Mouse (Mus musculus) layer of hippocampus, postnatal 14 days (tissue): ENCODE data around the gene Lyrm7. TPM values are rescaled to one million over a fixed set of nuclear protein-coding genes. Genes with fewer than 3 reads are reported as not detected.

Experiments used
- DNase-seq, 2 experiments: peaks; one replicate each; pipeline ENCODE4 v3.0.0; 2021 to 2022; ENCODE audit warnings: low spot score in 2 of 2, mixed read lengths in 1 of 2
- total RNA-seq, 2 experiments: library from RNA; stranded (reverse); gene quantifications; 2 replicates each; pipeline ENCODE4 v1.2.3; 2021

Gene Lyrm7
- total RNA-seq, 2 experiments from 2014 or later: 28.7 to 29.0 TPM

DNA sequence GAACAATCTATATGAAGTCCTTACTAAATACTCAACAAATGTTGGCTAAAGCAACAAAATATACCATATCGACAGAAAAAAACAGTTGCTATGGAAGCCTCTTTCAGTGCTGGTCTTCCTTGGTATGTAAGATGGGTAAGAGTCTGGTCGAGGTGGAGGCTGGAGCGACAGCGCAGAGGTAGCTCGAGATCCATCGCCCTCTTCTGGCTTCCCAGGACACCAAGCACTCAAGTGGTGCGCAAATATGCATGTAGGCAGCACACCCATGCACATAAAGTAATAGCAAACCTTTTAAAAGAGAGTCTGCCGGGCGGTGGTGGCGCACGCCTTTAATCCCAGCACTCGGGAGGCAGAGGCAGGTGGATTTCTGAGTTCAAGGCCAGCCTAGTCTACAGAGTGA is 9.1 kb downstream of the Lyrm7 start:
- no peak for DNase-seq

DNA sequence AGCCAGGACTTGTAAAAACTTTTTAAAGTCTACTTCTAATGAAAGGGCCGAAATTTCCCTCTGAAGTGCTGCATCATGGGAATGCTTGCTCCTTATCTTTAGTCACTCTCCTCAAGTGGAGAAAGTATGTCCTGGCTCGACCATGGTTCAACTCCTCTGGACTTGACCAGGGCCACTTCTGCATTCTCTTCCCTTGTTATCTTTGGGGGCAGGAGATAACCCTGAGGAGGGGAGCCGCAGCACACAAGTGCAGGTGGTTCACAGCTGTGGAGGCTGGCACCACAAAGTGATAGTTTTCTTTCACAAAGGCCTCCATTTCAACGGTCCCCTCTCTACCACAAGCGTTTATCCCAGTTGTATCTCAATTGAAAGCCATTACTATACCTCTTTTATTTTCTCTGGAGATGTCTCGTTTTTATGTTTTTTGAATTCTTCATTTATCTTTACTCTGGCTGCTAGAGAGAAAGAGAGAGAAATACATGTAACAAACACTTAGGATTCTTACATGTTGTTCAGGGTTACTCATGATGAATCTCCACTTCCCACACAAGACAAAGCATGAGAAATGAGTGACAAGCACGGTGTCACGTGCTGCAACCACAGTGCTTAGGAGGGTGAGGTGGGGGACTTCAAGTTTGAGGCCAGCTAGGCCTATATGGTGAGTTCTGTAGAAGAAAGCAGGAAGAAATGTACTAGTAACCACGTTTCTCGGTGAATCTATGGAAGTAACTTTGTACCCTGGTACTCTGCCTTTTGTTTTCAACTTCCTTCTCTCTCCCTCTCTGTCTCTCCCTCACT is 10.6 kb downstream of the Lyrm7 start:
- no peak for DNase-seq

DNA sequence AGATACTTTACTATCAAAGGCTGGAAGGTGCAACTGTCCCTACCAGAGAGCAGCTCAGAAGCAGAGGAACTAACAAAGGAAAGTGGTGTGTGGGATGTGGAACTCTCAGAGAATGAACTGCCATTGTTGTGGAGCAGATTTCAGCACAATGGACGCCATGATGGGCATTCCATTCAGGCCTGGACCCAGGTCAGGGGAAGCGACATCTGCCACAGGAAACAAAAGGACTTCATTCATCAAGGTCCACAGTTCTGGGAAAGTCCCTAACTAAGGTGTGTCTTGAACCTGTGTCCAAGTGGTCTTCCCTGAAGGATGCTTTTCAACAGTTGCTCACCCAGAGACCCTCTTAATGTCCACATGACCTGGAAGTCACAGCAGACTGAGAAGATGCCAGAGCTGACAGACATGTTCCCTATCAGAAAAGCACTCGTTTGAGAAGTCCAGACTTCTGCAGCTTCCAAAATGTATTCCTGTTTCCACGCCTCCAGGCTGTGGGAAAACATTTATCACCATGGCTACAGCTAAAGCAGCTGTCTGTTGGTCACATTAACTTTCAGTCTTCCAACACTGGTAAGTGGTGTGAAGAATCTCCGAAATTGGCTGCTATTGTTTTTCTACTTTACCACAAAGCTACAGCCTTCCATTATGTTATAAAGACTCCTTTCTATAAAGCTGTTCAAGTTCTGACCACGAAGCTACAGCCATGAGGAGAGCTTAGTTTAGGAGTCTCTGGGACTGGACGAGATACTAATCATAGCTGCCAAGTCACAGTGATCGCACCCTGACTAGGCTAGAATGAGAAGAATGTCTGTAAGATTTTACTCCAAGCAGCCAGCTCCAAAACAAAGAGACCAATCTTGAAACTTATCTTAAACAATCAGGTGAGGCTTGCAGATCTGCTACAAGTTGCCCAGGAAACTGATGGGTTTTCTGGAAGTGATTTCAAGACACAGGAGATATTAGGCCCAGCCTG is 15.0 kb downstream of the Lyrm7 start:
- peak in 1 of 2 experiments; percentile 43 for DNase-seq

DNA sequence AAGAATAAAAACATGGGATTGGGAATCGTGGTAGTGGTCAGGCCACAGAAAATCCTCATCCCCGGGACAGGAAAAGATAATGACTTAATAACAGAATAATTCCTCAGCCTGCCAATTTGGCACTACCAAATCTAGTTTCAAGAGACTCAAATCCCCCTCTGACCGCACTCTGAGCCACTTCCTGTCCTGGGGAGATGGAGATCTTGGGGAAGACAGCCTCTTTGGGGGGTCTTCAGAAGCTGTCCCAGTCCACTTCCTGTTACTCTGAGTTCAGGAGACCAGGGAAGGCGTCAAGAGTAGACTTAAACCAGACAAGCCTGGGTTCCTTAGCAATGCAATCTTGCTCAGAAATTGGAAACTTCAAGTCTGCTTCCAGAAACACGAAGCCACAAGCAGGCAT is 15.8 kb downstream of the Lyrm7 start:
- DNase-seq: no peak

DNA sequence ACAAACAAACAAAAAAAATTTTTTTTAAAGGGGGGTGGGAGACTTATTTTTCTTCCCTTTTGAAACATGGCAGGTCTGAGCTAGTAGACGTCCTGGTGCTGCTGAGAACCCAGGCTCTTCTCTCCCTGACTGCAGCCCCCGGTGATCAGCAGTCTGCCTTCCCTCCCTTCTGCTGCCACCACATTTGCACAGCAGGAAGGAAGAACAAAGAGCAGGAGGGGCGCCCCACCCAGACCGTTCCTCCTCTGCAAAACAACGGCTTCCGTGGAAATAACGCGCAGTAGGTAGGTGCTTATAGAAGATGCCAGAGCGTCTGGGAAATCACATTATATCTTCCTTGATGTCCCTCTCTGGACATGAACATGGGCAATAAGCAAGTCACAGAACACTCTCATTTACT is 16.3 kb downstream of the Lyrm7 start:
- DNase-seq: no peak

DNA sequence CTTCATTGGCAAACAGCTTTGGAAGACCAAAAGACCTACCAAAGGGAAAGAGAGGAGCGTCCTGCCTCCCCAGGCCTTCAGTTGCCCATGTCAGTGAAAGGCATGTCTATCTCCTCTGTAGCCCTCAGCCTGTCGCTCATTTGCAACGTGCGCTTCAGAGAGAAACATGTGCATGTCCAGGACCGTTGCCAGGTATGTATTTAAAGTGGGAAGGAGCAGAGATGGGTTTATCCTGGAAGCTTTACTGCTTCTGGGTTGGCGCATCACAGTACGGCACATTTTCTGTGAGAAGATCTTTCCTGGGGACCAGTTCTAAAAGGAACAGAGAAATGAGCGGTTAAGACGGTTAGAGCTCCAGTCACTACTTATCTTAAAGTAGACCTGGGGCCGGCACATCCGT is 19.8 kb downstream of the Lyrm7 start:
- DNase-seq: no peak

DNA sequence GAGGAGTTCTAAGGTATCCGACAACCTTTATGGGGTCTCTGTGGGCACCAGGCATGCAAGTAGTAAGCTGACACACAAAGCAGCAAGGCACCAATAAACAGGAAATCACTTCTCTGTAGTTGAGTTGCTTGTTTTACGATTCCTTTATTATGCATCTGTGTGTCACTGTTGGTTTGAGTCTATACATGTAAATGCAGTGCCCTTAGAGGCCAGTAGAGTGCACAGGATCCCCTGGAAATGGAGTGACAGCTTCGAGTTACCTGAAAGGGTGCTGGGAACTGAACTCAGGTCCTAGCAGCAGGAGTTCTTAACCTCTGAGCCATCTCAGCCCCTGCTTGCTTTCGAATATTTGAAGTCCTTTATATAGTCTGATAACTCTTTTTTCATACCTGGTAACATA is 21.0 kb downstream of the Lyrm7 start:
- no peak for DNase-seq

DNA sequence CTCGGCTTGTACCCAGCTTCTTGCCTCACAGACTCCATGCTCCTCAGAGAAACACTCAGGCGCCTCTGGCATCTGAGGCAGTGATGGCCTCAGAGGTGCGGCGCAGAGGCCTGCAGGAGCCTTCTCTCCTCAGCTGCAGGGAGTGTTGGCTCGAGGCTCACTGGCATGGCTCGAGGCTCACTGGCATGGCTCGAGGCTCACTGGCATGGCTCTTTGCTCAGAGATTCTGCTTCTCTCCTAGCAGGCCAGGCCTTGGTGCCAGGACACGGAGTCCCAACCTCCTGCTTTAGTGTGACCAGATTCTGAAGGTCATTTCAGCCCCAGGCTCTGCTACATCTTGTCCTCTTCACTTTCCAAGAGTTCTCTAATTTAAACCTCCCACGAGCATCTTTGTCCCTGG is 24.6 kb downstream of the Lyrm7 start:
- no peak for DNase-seq

DNA sequence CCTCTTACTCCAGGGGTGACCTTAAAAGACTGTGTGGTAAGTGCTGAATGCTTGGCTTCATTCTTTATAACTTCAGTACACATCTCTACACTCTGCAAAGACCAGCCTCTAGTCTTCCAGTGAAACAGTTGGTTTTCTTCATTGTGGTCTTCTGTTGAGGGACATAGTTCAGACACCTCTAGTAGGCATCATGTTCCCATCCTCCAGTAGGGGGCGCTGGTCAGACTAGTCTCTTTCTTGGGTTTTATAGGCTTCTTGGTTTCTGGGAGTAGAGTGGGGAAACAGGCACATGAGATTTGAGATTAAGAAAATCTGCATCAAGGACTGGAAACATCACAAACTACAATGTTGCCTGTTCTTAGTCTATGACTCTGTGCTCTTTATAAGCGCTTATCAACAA is 26.1 kb downstream of the Lyrm7 start:
- no peak for DNase-seq

DNA sequence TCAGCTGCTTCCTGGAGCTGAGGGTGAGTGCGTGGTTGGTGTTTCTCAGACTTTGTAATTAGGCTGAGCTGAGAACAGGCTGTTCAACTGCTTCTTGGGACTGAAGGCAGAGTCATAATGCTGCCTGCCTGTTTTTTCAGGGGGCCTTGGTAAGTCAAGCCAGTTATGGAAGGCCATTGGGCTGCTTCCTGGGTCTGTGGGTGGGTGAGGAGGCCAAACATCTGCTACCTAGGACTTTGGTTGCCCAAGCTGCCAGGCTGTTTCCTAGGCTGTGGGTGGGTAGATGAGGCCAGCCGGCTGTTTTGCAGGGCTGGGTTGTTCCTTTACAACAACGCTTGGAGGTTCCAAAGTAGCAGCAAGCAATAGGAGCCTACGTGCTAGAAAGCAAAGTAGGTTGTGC is 26.9 kb downstream of the Lyrm7 start:
- peak; percentile 52 to 75 for DNase-seq

DNA sequence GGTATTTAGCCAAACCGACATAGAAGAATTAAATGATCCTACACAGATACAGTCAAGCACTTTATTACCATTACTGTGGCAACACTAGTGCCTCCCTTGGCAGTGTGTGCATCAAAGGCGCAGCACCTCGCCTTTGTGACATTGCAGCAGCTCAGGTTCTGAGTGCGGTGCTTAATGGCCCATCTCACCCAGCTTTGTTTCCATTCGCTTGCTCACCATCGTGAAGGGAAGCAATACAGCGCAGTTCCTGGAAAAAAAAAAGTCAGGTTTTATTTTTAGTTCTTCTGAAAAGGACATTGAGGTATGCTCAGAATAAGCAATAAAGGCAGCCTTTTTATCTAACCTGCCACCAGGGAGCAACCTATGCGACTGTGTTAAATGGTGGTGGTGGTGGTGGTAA is 33.9 kb downstream of the Lyrm7 start:
- DNase-seq: no peak

DNA sequence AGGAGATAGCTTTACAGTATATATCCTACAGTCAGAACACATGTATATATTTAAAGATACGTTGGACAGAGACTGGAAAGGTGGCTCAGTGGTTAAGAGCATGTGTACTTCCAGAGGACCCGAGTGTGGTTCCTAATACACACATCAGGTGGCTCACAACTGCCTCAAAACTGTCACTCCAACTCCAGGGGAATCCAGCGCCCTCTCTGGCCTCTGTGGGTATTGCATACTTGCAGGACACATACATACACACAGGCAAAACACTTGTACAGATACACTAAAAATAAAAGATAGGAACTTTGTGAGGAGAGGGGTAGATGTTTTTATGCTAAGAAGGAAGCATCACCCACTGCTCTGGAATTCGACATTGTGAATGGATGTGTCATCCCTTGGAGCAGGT is 34.9 kb downstream of the Lyrm7 start:
- DNase-seq: no peak

DNA sequence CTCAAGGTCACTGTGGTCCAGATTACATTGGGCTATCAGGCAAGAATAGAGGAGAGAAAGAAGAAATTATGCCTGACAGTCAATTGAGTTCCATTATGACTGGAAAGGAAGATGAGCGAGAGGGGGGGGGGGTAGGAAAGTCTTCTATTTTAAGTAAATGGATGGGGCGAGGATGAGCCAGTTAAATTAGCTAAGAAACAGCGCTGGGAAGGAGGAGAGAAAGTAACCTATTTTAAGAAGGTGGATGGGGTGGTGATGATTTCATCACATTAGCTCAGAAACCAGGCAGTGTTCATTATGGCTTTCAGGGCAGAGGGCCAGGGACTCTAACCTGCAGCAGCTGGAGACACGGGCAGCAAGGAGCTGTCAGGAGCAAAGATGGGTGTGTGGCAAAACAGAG is 37.2 kb downstream of the Lyrm7 start:
- no peak for DNase-seq

DNA sequence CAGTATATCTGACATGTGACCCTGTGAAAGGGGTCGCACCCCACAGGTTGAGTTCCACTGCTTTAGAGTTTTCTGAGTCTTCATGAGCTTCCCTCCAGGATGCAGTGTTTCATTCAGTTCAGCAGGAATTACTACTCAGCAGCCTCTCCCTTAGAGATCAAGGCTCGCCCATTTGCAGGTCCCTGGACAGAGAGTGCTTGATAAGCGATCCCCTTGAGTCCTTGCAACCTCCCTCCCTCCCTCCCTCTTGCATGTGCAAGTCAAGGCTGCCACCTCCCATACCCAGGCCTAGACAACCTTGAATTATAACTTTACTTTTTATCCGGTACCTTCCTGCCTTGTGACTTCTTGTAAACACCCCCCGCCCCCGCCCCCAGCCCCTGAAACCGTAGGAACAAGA is 41.2 kb downstream of the Lyrm7 start:
- no peak for DNase-seq

DNA sequence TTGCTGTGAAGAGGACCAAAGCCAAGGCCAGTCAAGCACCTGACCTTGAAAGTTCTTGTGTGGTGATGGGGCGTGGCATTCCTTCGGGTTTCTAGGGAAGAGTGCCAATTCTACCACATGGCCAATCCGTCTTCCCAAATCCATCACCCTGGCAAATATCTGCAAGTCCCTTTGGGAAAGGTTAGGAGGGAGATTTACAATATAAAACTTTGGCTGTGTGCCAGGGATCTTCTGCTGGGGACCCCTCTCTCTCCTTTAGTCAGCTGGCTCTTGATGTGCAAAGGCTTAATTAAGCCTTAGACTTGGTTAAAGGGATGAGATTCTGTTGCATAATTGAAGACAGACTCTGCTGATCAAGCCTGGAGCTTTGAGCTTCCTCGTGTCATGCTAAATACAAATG is 43.3 kb downstream of the Lyrm7 start:
- no peak for DNase-seq

DNA sequence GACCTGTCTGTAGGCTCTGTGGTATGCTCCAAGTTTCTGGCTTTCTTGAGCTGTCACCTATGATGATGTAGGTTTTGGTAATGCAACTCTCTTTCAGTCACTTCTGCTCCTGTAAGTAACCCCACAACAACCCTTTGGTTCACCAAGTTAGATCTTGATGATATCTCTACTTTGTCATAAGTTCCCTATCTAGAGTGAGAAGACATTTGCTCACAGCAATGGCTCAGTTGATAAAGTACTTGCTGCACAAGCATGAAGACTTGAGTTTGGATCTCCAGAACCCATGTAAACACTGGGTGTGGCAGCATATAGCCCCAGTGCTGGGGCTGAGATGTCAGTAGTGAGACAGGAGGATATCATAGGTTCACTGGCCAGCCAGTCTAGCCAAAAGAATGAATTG is 45.1 kb downstream of the Lyrm7 start:
- DNase-seq: no peak

DNA sequence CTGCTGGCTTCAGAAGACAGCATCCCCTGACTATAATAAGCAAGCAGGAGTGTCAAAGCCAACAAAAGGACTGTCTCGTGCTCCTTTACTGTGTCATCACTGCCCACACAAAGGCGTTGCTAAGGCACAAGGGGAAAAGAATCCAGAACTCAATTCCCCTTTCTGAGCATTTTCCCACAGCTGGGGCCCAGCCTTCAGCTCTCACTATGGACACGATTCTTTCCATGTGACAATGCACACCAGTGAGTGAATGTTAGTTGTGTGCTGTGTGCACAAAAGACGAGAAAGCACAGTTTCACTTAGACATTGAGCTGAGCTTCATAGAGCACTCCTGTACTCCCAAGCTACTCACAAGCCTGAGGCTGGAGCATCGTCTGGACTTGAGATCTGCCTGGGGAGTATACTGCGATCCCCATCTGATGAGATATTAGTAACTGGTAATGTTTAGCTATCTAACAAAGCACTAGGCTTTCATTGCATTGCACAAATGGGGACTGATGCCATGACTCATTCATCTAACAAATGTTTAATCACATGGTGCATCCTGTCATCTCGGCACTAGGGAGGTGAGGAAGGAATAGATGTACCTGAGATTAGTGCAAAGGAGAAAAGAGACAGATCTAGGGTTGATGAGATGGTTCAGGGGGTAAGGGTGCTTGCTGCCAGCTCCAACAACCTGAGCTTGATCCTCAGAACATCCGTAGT is 47.8 kb downstream of the Lyrm7 start:
- DNase-seq: peak in 1 of 2 experiments; percentile 29

DNA sequence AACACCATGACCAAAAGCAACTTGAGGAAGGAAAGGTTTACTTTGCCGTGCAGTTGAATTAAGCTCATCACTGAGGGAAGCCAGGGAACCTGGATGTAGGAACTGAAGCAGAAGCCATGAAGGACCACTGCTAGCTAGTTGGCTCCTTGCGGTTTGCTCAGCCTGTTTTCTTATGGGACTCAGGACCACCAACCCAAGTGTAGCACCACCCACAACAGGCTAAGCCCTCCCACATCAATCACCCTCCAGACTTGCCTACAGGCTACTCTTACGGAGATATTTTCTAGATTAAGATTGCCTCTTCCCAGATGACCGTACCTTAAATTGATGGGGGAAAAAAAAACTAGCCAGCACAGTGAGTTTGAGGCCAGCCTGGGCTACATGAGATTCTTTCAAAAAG is 48.4 kb downstream of the Lyrm7 start:
- DNase-seq: no peak

DNA sequence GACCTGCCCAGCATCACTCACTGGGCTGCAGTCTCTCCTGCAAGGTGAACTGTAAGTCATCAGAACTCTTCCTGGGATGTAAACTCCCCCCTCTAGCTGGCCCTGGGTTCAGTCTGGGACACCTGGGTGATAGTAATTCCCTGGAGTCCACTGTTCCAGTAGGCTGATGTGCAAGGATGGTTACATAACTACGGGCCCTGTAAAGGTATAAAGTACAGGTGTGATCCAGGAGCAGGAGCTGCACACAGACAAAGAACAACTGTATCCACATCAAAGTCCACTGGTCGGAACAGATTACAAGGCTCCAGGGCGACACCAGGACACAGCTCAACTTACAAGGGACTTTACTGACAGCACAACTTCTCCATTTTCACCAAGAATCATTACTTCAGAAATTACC is 49.7 kb downstream of the Lyrm7 start:
- no peak for DNase-seq

DNA sequence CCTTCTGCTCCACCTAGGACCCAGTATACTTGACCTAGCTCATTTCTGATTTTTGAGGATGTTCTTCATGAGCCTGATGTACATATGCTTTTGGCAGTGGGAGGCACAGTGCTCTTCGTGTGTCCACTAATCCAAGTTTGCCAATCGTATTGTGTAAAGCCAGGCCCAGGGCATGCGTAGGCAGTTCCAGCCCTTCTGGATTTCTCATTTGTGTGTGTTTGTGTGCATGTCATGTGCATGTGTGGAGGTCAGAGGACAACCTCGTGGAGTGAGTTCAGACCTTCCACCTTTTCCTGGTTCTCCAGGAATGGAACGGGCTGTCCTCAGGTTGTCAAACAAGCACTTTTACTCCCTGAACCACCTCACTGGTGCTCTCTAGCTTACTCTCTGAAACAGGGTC is 51.1 kb downstream of the Lyrm7 start:
- no peak for DNase-seq

DNA sequence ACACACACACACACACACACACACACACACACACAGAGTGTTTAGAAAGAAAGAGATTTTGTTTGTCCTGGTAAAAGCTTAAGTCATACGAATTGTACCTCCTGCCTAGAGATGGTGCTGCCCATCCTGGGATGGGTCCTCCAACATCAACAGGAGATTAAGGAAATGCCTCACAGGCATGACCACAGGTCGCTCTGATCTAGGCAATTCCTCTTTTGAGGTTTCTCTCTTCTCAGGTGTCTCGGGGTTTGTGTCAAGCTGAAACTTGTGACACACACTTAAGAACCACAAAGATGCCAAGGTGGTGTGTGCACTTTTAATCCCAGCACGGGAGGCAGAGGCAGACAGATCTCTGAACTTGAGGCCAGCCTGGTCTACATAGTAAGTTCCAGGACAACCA is 52.5 kb downstream of the Lyrm7 start:
- no peak for DNase-seq

DNA sequence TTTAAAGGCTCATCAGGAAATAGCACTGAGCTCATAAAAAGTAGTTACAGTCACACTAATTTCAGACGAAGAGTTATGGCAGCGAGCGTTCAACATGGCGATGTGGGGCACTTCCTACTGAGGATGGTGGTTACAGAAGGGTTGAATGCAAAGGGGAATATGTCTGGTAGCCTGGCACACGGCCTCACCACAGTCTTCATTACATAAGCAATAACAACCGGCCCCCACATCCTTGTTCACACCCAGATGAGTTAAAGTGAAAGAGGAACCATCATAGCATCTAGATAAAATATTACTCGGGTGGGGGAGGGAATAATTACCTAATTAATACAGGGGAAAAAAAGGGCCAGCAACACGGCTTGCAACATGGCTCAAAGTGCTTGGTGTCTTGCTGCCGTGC is 53.0 kb downstream of the Lyrm7 start:
- DNase-seq: no peak
